Mouse (Mus musculus) heart, embryonic 14.5 days (tissue): ENCODE data around the gene Klk9. TPM values are rescaled to one million over a fixed set of nuclear protein-coding genes. Genes with fewer than 3 reads are reported as not detected.

Experiments used
- ATAC-seq: fragments of 200-750 bp; cut with Nextera tagmentation; 2 replicates; pipeline ENCODE4 v1.8.0; 2017; ENCODE audit warnings: low read depth, moderate TSS enrichment; ENCODE audit not compliant: insufficient number of reproducible peaks, insufficient read depth, low FRiP score
- H3K27ac ChIP-seq, 2 experiments: fragments of 200-500 bp in 1 of 2; fragments of 300-500 bp in 1 of 2; sonication (generic) in 1 of 2; replicated peaks in 1 of 2; 2 replicates each; pipeline ENCODE4 v1.5.1; 2012 to 2014; ENCODE audit warnings: low read depth in 2 of 2, low read length in 2 of 2, control low read depth in 1 of 2, mild to moderate bottlenecking in 1 of 2, mixed read lengths in 1 of 2; ENCODE audit not compliant: control insufficient read depth in 1 of 2, insufficient read depth in 1 of 2
- H3K27me3 ChIP-seq: fragments of 300-500 bp; sonication (generic); 2 replicates; pipeline ENCODE4 v1.6.1; 2014; ENCODE audit warnings: mild to moderate bottlenecking, low read length, control low read depth; ENCODE audit not compliant: control insufficient read depth, insufficient read depth
- H3K36me3 ChIP-seq: fragments of 300-500 bp; sonication (generic); 2 replicates; pipeline ENCODE4 v1.6.1; 2014; ENCODE audit warnings: mild to moderate bottlenecking, control low read depth, low read length, mixed read lengths; ENCODE audit not compliant: control insufficient read depth, insufficient read depth
- H3K4me1 ChIP-seq, 2 experiments: fragments of 200-500 bp in 1 of 2; fragments of 300-500 bp in 1 of 2; sonication (generic) in 1 of 2; 2 replicates each; pipeline ENCODE4 v1.6.1; 2012 to 2014; ENCODE audit warnings: low read length in 2 of 2, control low read depth in 1 of 2, mixed read lengths in 1 of 2; ENCODE audit not compliant: control insufficient read depth in 2 of 2, insufficient read depth in 2 of 2
- H3K4me2 ChIP-seq: fragments of 300-500 bp; sonication (generic); 2 replicates; pipeline ENCODE4 v1.6.1; 2014; ENCODE audit warnings: mild to moderate bottlenecking, low read length
- H3K4me3 ChIP-seq, 2 experiments: fragments of 200-500 bp in 1 of 2; fragments of 300-500 bp in 1 of 2; sonication (generic) in 1 of 2; 2 replicates each; pipeline ENCODE4 v1.5.1; 2012 to 2014; ENCODE audit warnings: low read length in 2 of 2, mild to moderate bottlenecking in 2 of 2, control low read depth in 1 of 2, low read depth in 1 of 2, moderate library complexity in 1 of 2; ENCODE audit not compliant: control insufficient read depth in 1 of 2, insufficient read depth in 1 of 2
- H3K9ac ChIP-seq: fragments of 300-500 bp; sonication (generic); 2 replicates; pipeline ENCODE4 v1.6.1; 2014; ENCODE audit warnings: mild to moderate bottlenecking, low read length
- H3K9me3 ChIP-seq: fragments of 300-500 bp; sonication (generic); 2 replicates; pipeline ENCODE4 v1.6.1; 2016; ENCODE audit warnings: low read length, control low read depth; ENCODE audit not compliant: control insufficient read depth
- WGBS: fragments of 180-500 bp; shearing (Covaris S2); extraction: QIAGEN DNeasy Blood & Tissue Kit; methylation state at CpG from one replicate; pipeline ENCODE4 v1.1.7; 2014; 5-methylcytosine and 5-hydroxymethylcytosine counted together
- polyA plus RNA-seq: library from polyadenylated mRNA; unstranded; fragments of >200 nt; fragmentation: Nextera tagmentation; extraction: Ambion mirVana; gene quantifications from 2 replicates; pipeline ENCODE4 v1.2.1, GENCODE M21; 2014

The Klk9 gene
- polyA plus RNA-seq, 1 experiment from 2014 or later, result not detected

- 8% methylated on average over 8 of the region's 8 CpGs for WGBS
- Histone ChIP-seq H3K27me3 (peaks cover 28% of the 10 kb centered on the region), H3K9me3 (no peaks in the 10 kb centered on the region), H3K36me3 (no peaks in the 10 kb centered on the region), H3K4me3 (peak overlapping the region; percentile 57 to 64), H3K27ac (no peak overlapping the region), H3K4me1 (peaks cover 9 to 11% of the 10 kb centered on the region in 2 experiments; a peak in 2 of 4 replicates), H3K9ac (no peak overlapping the region), H3K4me2 (peak overlapping the region; percentile 83)
- ATAC-seq, result no peak; the same call in 1 of the 2 replicates
Measured at GRCm38 (mm10) chr7:43796355-43796754, 4.7 kb downstream of the Klk9 start.

- H3K9ac ChIP-seq, result peak within 1 kb of the TSS; percentile 51
- WGBS, result under 1% methylated on average over 28 of the region's 28 CpGs
- H3K4me2 ChIP-seq, result peak within 1 kb of the TSS; percentile 83
- H3K27me3 ChIP-seq, result peaks cover 28% of the 10 kb centered on the region
- no peaks in the 10 kb centered on the region for H3K36me3 ChIP-seq
- peak within 1 kb of the TSS; percentile 57 to 64 for H3K4me3 ChIP-seq
- peaks cover 9 to 11% of the 10 kb centered on the region in 2 experiments; a peak in 2 of 4 replicates for H3K4me1 ChIP-seq
- no peak within 1 kb of the TSS for H3K27ac ChIP-seq
- no peak for ATAC-seq
- H3K9me3 ChIP-seq, result no peaks in the 10 kb centered on the region
Measured at GRCm38 (mm10) chr7:43797333-43797769, 5.7 kb downstream of the Klk9 start, which contains the start of gene Klk8. TSS of gene Klk8 (plus strand) at chr7:43797577.

- Histone ChIP-seq H3K4me1 (peaks cover 9 to 11% of the 10 kb centered on the region in 2 experiments; a peak in 2 of 4 replicates), H3K4me2 (peak overlapping the region; percentile 83), H3K27me3 (peaks cover 28% of the 10 kb centered on the region), H3K27ac (no peak overlapping the region), H3K36me3 (no peaks in the 10 kb centered on the region), H3K9me3 (no peaks in the 10 kb centered on the region), H3K4me3 (peak overlapping the region; percentile 57 to 64), H3K9ac (peak overlapping the region; percentile 51; the same call in 1 of the 2 replicates)
- 32% methylated on average over 13 of the region's 13 CpGs for WGBS
- 0 out of 2 replicates have a peak, but pooled peaks have one; percentile 18 for ATAC-seq
Measured at GRCm38 (mm10) chr7:43797844-43798462, 6.3 kb downstream of the Klk9 start.

GRCm38 (mm10) chr7:43799876-43800275, 8.2 kb downstream of the Klk9 start:
- no peak overlapping the region for H3K4me3 ChIP-seq
- H3K9ac ChIP-seq, result no peak overlapping the region
- no peaks in the 10 kb centered on the region for H3K36me3 ChIP-seq
- H3K27ac ChIP-seq, result no peak overlapping the region
- H3K9me3 ChIP-seq, result no peaks in the 10 kb centered on the region
- peaks cover 9 to 11% of the 10 kb centered on the region in 2 experiments; a peak in 2 of 4 replicates for H3K4me1 ChIP-seq
- H3K27me3 ChIP-seq, result peaks cover 28% of the 10 kb centered on the region
- WGBS, result 73% methylated on average over 7 of the region's 7 CpGs
- H3K4me2 ChIP-seq, result no peak overlapping the region
- no peak for ATAC-seq

- 36% methylated on average over 5 of the region's 5 CpGs for WGBS
- H3K4me1 ChIP-seq, result no peaks in the 10 kb centered on the region
- ATAC-seq, result no peak
- no peak within 1 kb of the TSS for H3K4me3 ChIP-seq
- H3K9ac ChIP-seq, result no peak within 1 kb of the TSS
- no peaks in the 10 kb centered on the region for H3K36me3 ChIP-seq
- no peaks in the 10 kb centered on the region for H3K27me3 ChIP-seq
- no peaks in the 10 kb centered on the region for H3K9me3 ChIP-seq
- no peak within 1 kb of the TSS for H3K4me2 ChIP-seq
- no peak within 1 kb of the TSS for H3K27ac ChIP-seq
Measured at GRCm38 (mm10) chr7:43810994-43811393, 19.3 kb downstream of the Klk9 start, which contains the start of gene Klk7. TSS of gene Klk7 (plus strand) at chr7:43811294.

- Histone ChIP-seq H3K4me3 (no peak overlapping the region), H3K36me3 (no peaks in the 10 kb centered on the region), H3K4me2 (no peak overlapping the region), H3K4me1 (no peaks in the 10 kb centered on the region), H3K9ac (no peak overlapping the region), H3K27me3 (no peaks in the 10 kb centered on the region), H3K27ac (no peak overlapping the region), H3K9me3 (no peaks in the 10 kb centered on the region)
- WGBS, result 74% methylated on average over 7 of the region's 7 CpGs
- ATAC-seq, result no peak
Measured at GRCm38 (mm10) chr7:43815211-43815610, 23.5 kb downstream of the Klk9 start.

GRCm38 (mm10) chr7:43816746-43817145, 25.1 kb downstream of the Klk9 start:
- ATAC-seq, result no peak
- Histone ChIP-seq H3K4me3 (no peak overlapping the region), H3K9ac (no peak overlapping the region), H3K9me3 (no peaks in the 10 kb centered on the region), H3K36me3 (no peaks in the 10 kb centered on the region), H3K4me1 (no peaks in the 10 kb centered on the region), H3K4me2 (no peak overlapping the region), H3K27me3 (no peaks in the 10 kb centered on the region), H3K27ac (no peak overlapping the region)
